Mouse (Mus musculus): ENCODE measurements around the gene Nhej1. TPM values are rescaled to one million over a fixed set of nuclear protein-coding genes. Genes with fewer than 3 reads are reported as not detected.

Gene Nhej1
- total and polyA plus RNA-seq, 3 experiments, result 1.7 to 5.2 TPM; not detected in 1

DNA sequence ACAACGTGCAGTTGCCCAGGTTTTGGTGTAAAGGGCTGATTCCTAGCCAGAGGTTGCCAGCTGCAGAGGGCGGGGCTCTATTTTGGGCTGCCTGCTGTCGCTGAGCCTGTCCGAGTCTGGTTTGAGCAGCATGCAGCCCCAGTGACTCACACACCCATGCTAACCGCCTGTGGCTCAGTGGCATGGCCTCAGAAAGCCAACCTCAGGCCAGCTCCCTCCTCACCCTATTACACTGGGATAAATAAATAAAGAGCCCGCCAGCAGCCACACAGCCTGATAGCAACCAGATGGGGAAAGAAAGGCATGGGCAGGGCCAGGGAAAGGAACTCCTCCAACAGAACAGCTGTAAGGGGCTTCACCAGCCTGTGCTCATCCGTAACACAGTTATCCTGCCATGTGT is 84.6 kb downstream of the Nhej1 start:
- TF ChIP-seq KAT2A (conservative IDR thresholded peaks at IDR 0.05; ENCODE audit: low read depth, low read length) (no peak), MAFK (IDR thresholded peaks at IDR 0.05; ENCODE audit: borderline replicate concordance, low read depth, low read length) (no peak), CTCF (IDR thresholded peaks at IDR 0.05 in 2 of 3, conservative IDR thresholded peaks at IDR 0.05 in 1 of 3; ENCODE audit: control insufficient read depth in 1 of 3, insufficient read depth in 1 of 3, low read depth in 2 of 3, low read length in 3 of 3, poor library complexity in 1 of 3, severe bottlenecking in 1 of 3) (no peak), MXI1 (IDR thresholded peaks at IDR 0.05; ENCODE audit: low read depth, low read length) (no peak), CHD1 (IDR thresholded peaks at IDR 0.05; ENCODE audit: low read depth, low read length) (no peak), MYC (IDR thresholded peaks at IDR 0.05; ENCODE audit: low read depth, low read length) (no peak), MYB (IDR thresholded peaks at IDR 0.05; ENCODE audit: low read depth, low read length) (no peak), ETS1 (IDR thresholded peaks at IDR 0.05; ENCODE audit: low read depth, low read length) (no peak), SMC3 (IDR thresholded peaks at IDR 0.05; ENCODE audit: low read depth, low read length) (no peak), TCF12 (IDR thresholded peaks at IDR 0.05; ENCODE audit: low read depth, low read length) (no peak), ZNF384 (IDR thresholded peaks at IDR 0.05; ENCODE audit: low read depth, low read length) (no peak), E2F4 (IDR thresholded peaks at IDR 0.05; ENCODE audit: borderline replicate concordance, low read depth, low read length) (no peak), MEF2A (IDR thresholded peaks at IDR 0.05; ENCODE audit: extremely low read depth, insufficient replicate concordance, low read depth, low read length, poor library complexity, severe bottlenecking) (no peak), MAX (IDR thresholded peaks at IDR 0.05; ENCODE audit: low read length) (no peak), TAL1 (IDR thresholded peaks at IDR 0.05; ENCODE audit: low read length) (no peak), RCOR1 (IDR thresholded peaks at IDR 0.05; ENCODE audit: low read depth, low read length) (no peak), EP300 (IDR thresholded peaks at IDR 0.05; ENCODE audit: low read depth in 1 of 2, low read length in 2 of 2) (no peak), UBTF (IDR thresholded peaks at IDR 0.05; ENCODE audit: borderline replicate concordance, insufficient read depth, low read depth, low read length) (no peak), POLR2AphosphoS2 (IDR thresholded peaks at IDR 0.05; ENCODE audit: low read length) (no peak), ELF1 (IDR thresholded peaks at IDR 0.05; ENCODE audit: low read depth, low read length) (no peak)

GRCm38 (mm10) chr1:75032041-75032440 is 93.0 kb downstream of the Nhej1 start:
- Histone ChIP-seq H3K36me3 (ENCODE audit: control insufficient read depth in 1 of 2, insufficient read depth in 2 of 2, low read length in 2 of 2) (no peaks in the 10 kb centered on the region), H3K27me3 (ENCODE audit: control insufficient read depth in 1 of 2, insufficient read depth in 2 of 2, low read length in 2 of 2) (no peaks in the 10 kb centered on the region), H3K27ac (ENCODE audit: control insufficient read depth, low read depth, low read length) (no peak overlapping the region), H3K9me3 (replicated peaks; ENCODE audit: insufficient read depth, low read length) (no peaks in the 10 kb centered on the region), H3K4me1 (ENCODE audit: control insufficient read depth in 1 of 2, insufficient read depth in 2 of 2, low read length in 2 of 2) (no peaks in the 10 kb centered on the region), H3K4me3 (ENCODE audit: control insufficient read depth in 1 of 2, insufficient read depth in 1 of 2, low read depth in 2 of 2, low read length in 2 of 2) (no peak overlapping the region), H3K9ac (ENCODE audit: control insufficient read depth, low read depth, low read length, poor library complexity, severe bottlenecking) (no peak overlapping the region), H3K79me2 (ENCODE audit: control insufficient read depth, insufficient read depth, low read length, poor library complexity) (no peaks in the 10 kb centered on the region)
- TF ChIP-seq RCOR1 (IDR thresholded peaks at IDR 0.05; ENCODE audit: low read depth, low read length) (no peak), JUND (IDR thresholded peaks at IDR 0.05; ENCODE audit: low read depth, low read length) (no peak), GABPA (IDR thresholded peaks at IDR 0.05; ENCODE audit: low read depth, low read length) (no peak)
- no peak for DNase-seq (ENCODE audit: low read depth, low spot score)

More for the DNA sequence above, 84.6 kb downstream of the Nhej1 start:
- Histone ChIP-seq H3K4me3 (ENCODE audit: control insufficient read depth in 1 of 2, insufficient read depth in 1 of 2, low read depth in 2 of 2, low read length in 2 of 2) (no peak overlapping the region), H3K27me3 (ENCODE audit: control insufficient read depth in 1 of 2, insufficient read depth in 2 of 2, low read length in 2 of 2) (no peaks in the 10 kb centered on the region), H3K9ac (ENCODE audit: control insufficient read depth, low read depth, low read length, poor library complexity, severe bottlenecking) (no peak overlapping the region), H3K4me1 (ENCODE audit: control insufficient read depth in 1 of 2, insufficient read depth in 2 of 2, low read length in 2 of 2) (no peaks in the 10 kb centered on the region), H3K79me2 (ENCODE audit: control insufficient read depth, insufficient read depth, low read length, poor library complexity) (no peaks in the 10 kb centered on the region), H3K9me3 (replicated peaks; ENCODE audit: insufficient read depth, low read length) (no peaks in the 10 kb centered on the region), H3K36me3 (ENCODE audit: control insufficient read depth in 1 of 2, insufficient read depth in 2 of 2, low read length in 2 of 2) (no peaks in the 10 kb centered on the region), H3K27ac (ENCODE audit: control insufficient read depth, low read depth, low read length) (no peak overlapping the region)
- no peak for DNase-seq (ENCODE audit: low read depth, low spot score)
